Mouse (Mus musculus) forebrain, embryonic 14.5 days (tissue): Measurements from ENCODE around the gene Ptprk. TPM values are rescaled to one million over a fixed set of nuclear protein-coding genes. Genes with fewer than 3 reads are reported as not detected.

Experiments
- ATAC-seq: fragments of 200-750 bp; cut with Nextera tagmentation; 2 replicates; pipeline ENCODE4 v1.8.0; 2017; ENCODE audit warnings: mild to moderate bottlenecking, moderate library complexity
- DNase-seq: peaks from one replicate; pipeline ENCODE4 v3.0.0-alpha.2; 2015; ENCODE audit warnings: low spot score
- H3K27ac ChIP-seq: fragments of 300-500 bp; sonication (generic); 2 replicates; pipeline ENCODE4 v1.5.1; 2014; ENCODE audit warnings: low read depth, mild to moderate bottlenecking, control low read depth, low read length, moderate library complexity
- H3K27me3 ChIP-seq: fragments of 300-500 bp; sonication (generic); replicated peaks from 2 replicates; pipeline ENCODE4 v1.6.1; 2014; ENCODE audit warnings: low read length, control low read depth, mixed read lengths; ENCODE audit not compliant: control insufficient read depth, insufficient read depth
- H3K36me3 ChIP-seq: fragments of 300-500 bp; sonication (generic); 2 replicates; pipeline ENCODE4 v1.6.1; 2014; ENCODE audit warnings: low read length, control low read depth; ENCODE audit not compliant: control insufficient read depth, insufficient read depth
- H3K4me1 ChIP-seq: fragments of 300-500 bp; sonication (generic); 2 replicates; pipeline ENCODE4 v1.6.1; 2014; ENCODE audit warnings: antibody characterized with exemption, low read length, control low read depth; ENCODE audit not compliant: control insufficient read depth, insufficient read depth
- H3K4me2 ChIP-seq: fragments of 300-500 bp; sonication (generic); 2 replicates; pipeline ENCODE4 v1.6.1; 2014; ENCODE audit warnings: mild to moderate bottlenecking, control low read depth, low read length
- H3K4me3 ChIP-seq: fragments of 300-500 bp; sonication (generic); 2 replicates; pipeline ENCODE4 v1.5.1; 2014; ENCODE audit warnings: low read depth, low read length, control low read depth
- H3K9ac ChIP-seq: fragments of 300-500 bp; sonication (generic); 2 replicates; pipeline ENCODE4 v1.6.1; 2014; ENCODE audit warnings: mild to moderate bottlenecking, low read length, control low read depth, moderate library complexity
- H3K9me3 ChIP-seq: fragments of 300-500 bp; sonication (generic); replicated peaks from 2 replicates; pipeline ENCODE4 v1.6.1; 2016; ENCODE audit warnings: low read length, control low read depth, mixed read lengths; ENCODE audit not compliant: control insufficient read depth
- WGBS: fragments of 180-500 bp; shearing (Covaris S2); extraction: QIAGEN DNeasy Blood & Tissue Kit; methylation state at CpG from one replicate; pipeline ENCODE4 v1.1.7; 2014; 5-methylcytosine and 5-hydroxymethylcytosine counted together
- polyA plus RNA-seq: library from polyadenylated mRNA; unstranded; fragments of >200 nt; fragmentation: Nextera tagmentation; extraction: Ambion mirVana; gene quantifications from 2 replicates; pipeline ENCODE4 v1.2.1, GENCODE M21; 2014

Gene Ptprk
- polyA plus RNA-seq, 1 experiment from 2014 or later, result 14.7 TPM

DNA sequence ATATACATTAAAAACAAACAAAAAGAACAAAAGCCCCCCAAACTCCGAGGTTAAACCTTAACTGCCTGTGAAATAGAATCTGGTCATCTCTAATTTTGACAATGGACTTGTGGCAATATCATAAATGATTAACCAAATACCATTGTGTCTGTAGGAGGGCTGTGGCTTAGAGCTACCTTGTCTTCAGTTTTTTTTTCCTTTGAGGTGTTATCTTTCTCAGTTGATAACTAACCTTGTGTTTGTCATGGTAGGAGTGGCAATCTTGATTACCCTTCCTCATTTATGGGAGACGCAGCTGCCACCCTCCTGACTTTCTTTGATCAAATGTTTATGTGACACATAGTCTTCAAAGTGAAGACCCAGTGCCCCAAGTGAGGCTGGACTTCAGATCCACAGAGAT is 24.3 kb downstream of the Ptprk start:
- WGBS, result 91% methylated on average over 2 of the region's 2 CpGs

DNA sequence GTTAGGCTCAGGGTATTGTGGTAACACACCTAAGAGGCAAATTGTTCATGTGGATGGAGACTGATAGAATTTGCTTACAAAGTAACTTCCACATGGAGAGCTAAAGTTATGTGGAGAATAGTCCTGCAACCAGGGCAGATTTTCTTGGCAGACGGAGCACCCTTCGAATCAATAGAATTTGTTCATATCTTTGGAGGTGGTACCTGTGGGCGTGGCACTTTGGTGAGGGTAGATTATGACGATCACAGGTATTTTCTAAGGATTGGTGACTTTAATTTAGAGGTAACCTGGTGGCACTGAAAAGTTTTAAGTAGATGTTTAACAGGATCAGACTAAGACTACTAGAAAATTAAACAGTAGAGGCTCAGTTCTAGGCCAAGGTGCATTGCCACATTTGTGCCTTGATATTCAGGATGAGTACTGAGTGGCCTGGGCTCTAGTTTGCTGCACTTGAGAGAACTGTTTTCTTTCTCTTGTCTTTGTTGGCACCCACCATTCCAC is 28.8 kb downstream of the Ptprk start:
- DNase-seq (no peak), ATAC-seq (no peak)
- Histone ChIP-seq H3K4me3 (no peak overlapping the region), H3K9me3 (no peaks in the 10 kb centered on the region), H3K4me1 (no peaks in the 10 kb centered on the region), H3K9ac (no peak overlapping the region), H3K36me3 (no peaks in the 10 kb centered on the region), H3K27me3 (no peaks in the 10 kb centered on the region), H3K27ac (no peak overlapping the region), H3K4me2 (no peak overlapping the region)
- 93% methylated on average over 4 of the region's 4 CpGs for whole genome bisulfite sequencing

More for the DNA sequence above, 24.3 kb downstream of the Ptprk start:
- H3K27ac ChIP-seq, result no peak overlapping the region
- ATAC-seq, result no peak
- no peaks in the 10 kb centered on the region for H3K9me3 ChIP-seq
- no peak overlapping the region for H3K9ac ChIP-seq
- H3K4me1 ChIP-seq, result no peaks in the 10 kb centered on the region
- DNase-seq, result no peak
- H3K27me3 ChIP-seq, result no peaks in the 10 kb centered on the region
- H3K36me3 ChIP-seq, result no peaks in the 10 kb centered on the region
- no peak overlapping the region for H3K4me2 ChIP-seq
- no peak overlapping the region for H3K4me3 ChIP-seq

DNA sequence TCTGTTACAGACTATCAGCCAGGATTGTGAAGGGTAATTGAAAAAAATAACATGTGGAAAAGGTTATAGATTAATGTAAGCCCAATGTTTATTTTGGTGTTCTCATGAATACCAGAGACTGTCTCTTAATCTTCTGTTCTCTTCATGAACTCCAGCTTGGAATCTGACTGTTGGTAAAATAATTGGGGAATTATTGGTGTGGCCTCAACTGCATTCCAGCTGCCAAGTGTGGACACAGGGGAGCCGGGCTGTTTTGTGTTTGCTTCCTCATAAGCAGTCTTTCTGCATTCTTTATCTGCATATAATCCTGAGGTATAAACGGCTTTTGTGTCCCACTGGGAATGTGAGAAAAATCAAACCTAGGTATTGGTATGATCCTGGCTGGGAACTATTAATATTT is 29.3 kb downstream of the Ptprk start:
- Histone ChIP-seq H3K4me2 (no peak overlapping the region), H3K4me1 (no peaks in the 10 kb centered on the region), H3K9me3 (no peaks in the 10 kb centered on the region), H3K27ac (no peak overlapping the region), H3K9ac (no peak overlapping the region), H3K27me3 (no peaks in the 10 kb centered on the region), H3K36me3 (no peaks in the 10 kb centered on the region), H3K4me3 (no peak overlapping the region)
- ATAC-seq, result no peak
- DNase-seq, result no peak
- 52% methylated on average over 2 of the region's 2 CpGs for WGBS

DNA sequence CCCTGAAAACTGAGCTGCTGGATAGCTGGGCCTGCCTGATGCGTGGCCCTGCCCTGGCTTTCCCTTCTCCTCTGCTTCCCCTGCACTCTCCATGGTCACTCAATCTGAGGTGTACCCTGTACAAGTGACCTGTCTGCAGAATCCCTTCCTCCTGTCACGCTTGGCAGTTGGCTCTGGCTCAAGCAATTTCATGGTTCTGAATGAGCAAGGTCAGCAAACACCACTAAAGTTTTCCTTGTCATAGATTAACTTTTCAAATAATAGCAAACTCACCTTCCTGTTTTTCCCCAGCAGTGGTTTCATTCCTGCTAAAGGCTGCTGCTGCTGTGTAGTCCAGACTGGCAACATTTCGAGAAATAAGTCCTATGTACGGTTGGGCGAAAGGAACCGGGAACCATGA is 30.6 kb downstream of the Ptprk start:
- no peaks in the 10 kb centered on the region for H3K36me3 ChIP-seq
- no peak overlapping the region for H3K27ac ChIP-seq
- H3K4me1 ChIP-seq, result peaks cover 2% of the 10 kb centered on the region; the same call in 1 of the 2 replicates
- 89% methylated on average over 6 of the region's 6 CpGs for WGBS
- H3K4me2 ChIP-seq, result no peak overlapping the region
- H3K4me3 ChIP-seq, result no peak overlapping the region
- H3K9ac ChIP-seq, result no peak overlapping the region
- ATAC-seq (no peak), DNase-seq (no peak)
- H3K27me3 ChIP-seq, result no peaks in the 10 kb centered on the region
- no peaks in the 10 kb centered on the region for H3K9me3 ChIP-seq

DNA sequence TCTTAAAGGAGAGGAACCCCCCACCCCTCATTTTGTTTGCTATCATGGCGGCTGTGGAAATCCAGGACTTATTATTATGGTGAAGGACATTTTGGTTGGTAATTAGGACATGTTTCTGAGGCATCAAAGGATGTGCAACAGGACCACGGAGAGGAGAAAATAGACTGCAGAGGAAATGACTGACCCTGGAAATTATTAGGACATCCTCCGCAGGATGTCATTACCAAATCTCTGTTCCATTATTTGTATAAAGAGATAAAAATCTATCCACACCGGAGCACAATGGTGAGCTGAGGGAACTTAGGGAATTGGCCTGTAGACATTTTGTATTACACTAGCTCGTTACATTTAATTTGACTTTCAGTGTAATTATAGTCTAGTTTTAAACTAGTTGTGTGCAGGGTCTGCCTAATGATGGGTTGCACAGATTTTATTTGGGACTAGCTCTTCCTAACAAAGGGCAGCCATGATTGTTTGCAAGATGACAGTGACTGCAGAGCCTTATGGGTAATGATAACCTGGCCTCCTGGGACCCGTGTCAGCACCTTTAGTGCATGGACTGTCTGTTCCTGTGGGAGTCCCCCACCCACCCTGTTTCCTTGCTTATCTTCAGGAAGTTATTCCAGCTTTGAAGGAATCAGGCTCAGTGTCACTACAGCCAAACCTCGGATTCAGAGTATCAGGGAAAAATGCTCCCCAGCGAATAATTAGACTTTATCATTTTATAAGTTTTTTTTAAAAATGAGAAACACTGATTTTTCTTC is 38.4 kb downstream of the Ptprk start:
- no peak for DNase-seq
- H3K4me3 ChIP-seq, result no peak overlapping the region
- no peak for ATAC-seq
- H3K36me3 ChIP-seq, result no peaks in the 10 kb centered on the region
- no peaks in the 10 kb centered on the region for H3K9me3 ChIP-seq
- no peaks in the 10 kb centered on the region for H3K27me3 ChIP-seq
- H3K4me1 ChIP-seq, result peaks cover 3% of the 10 kb centered on the region; the same call in 1 of the 2 replicates
- no peak overlapping the region for H3K4me2 ChIP-seq
- no peak overlapping the region for H3K9ac ChIP-seq
- 58% methylated on average over 8 of the region's 8 CpGs for WGBS
- H3K27ac ChIP-seq, result no peak overlapping the region

DNA sequence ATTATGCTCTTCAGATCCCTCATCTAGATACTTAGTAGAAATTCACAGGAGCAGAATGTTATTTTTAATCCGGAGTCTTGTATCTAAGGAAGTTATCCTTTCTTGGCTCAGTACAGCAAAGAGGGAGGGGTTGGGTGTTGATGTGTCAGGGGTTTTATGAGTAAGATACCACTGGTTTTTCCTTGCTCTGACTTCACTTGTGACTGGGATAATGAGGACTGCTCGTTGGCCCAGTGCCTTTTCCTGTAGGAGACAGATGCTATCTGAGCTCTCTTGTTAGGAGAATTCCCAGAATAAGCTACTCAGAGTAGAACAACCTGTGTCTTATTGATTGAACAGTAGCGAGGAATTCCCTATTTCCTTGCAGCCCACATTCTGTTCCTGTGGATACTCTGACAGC is 39.3 kb downstream of the Ptprk start:
- Histone ChIP-seq H3K27me3 (no peaks in the 10 kb centered on the region), H3K4me2 (no peak overlapping the region), H3K4me3 (no peak overlapping the region), H3K4me1 (peaks cover 3% of the 10 kb centered on the region; the same call in 1 of the 2 replicates), H3K27ac (no peak overlapping the region), H3K9ac (no peak overlapping the region), H3K9me3 (no peaks in the 10 kb centered on the region), H3K36me3 (no peaks in the 10 kb centered on the region)
- ATAC-seq (peak; percentile 29; the same call in 1 of the 2 replicates), DNase-seq (peak; percentile 43)
- WGBS, result 72% methylated on average over 3 of the region's 3 CpGs

DNA sequence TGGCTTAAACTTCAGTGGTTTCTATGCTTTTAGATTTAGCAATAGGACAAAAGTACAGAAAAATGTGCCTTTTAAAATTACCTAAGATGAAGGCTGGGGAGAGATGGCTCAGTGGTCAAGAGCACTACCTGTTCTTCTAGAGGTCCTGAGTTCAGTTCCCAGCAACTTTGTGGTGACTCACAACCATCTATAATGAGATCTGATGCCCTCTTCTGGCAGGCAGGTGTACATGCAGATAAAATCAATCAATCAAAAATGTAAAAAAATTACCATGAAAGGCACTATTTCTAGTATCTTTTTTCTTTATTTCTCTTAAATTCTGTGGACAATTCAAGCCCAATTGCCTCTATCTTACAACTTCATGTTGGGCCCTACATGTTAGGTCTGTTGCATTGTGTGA is 42.4 kb downstream of the Ptprk start:
- Histone ChIP-seq H3K27ac (no peak overlapping the region), H3K36me3 (no peaks in the 10 kb centered on the region), H3K9ac (no peak overlapping the region), H3K9me3 (no peaks in the 10 kb centered on the region), H3K4me2 (no peak overlapping the region), H3K4me3 (no peak overlapping the region), H3K4me1 (no peaks in the 10 kb centered on the region), H3K27me3 (no peaks in the 10 kb centered on the region)
- ATAC-seq (no peak), DNase-seq (no peak)

DNA sequence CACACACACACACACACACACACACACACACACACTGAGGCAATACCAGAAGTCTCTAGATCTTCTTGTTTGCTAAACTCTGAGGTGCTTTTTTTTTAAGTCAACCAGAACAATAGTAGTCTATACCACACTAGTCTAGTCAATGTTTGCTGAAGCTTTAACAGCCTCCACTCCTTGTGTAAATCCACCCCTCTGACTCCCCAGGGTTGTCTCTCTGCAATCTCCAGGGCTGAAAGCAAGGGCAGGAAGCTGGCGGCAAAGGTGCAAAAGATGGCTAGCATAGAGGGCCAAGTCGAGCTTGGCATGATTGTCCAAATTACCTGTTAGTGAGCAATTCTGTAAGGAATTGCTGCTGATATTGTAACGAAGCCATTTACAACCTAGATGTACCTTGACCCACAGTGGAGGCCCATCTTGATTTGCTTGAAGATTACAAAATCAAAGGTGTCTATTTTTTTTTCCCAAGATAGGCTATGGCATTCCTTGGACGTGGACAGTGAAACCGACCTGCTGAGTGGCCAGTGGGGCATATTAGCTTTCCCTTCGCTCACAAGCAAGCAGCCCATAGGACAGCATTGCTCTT is 44.3 kb downstream of the Ptprk start:
- Histone ChIP-seq H3K27me3 (no peaks in the 10 kb centered on the region), H3K36me3 (no peaks in the 10 kb centered on the region), H3K9ac (no peak overlapping the region), H3K9me3 (no peaks in the 10 kb centered on the region), H3K4me1 (no peaks in the 10 kb centered on the region), H3K4me3 (no peak overlapping the region), H3K27ac (no peak overlapping the region), H3K4me2 (no peak overlapping the region)
- no peak for ATAC-seq
- WGBS, result 93% methylated on average over 6 of the region's 6 CpGs
- DNase-seq, result no peak

DNA sequence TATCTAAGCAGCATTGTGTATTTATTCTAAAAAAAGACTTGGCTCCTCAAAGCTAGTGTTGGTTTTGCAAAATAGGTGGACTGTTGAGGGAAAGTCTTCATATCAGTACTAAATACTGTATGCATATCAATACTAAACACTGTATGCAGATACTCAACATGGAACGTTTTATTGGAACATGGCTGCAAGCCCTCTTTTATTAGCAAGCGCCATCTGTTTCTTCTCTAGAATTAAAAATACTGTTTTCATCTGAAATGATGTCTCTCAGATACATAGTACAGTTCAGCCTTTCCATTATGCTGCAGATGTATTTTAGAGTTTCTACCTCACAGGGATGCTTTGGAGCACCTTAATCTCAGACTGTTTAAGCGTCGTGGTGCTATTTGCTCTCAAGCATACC is 49.3 kb downstream of the Ptprk start:
- Histone ChIP-seq H3K4me3 (no peak overlapping the region), H3K4me1 (no peaks in the 10 kb centered on the region), H3K9ac (no peak overlapping the region), H3K27ac (no peak overlapping the region), H3K36me3 (no peaks in the 10 kb centered on the region), H3K9me3 (no peaks in the 10 kb centered on the region), H3K4me2 (no peak overlapping the region), H3K27me3 (no peaks in the 10 kb centered on the region)
- WGBS, result 90% methylated on average over 4 of the region's 4 CpGs
- ATAC-seq (no peak), DNase-seq (no peak)
